Mouse (Mus musculus): Measurements from ENCODE around the gene Mcat.

- no peak for TF ChIP-seq CTCF (IDR thresholded peaks at IDR 0.05; ENCODE audit: low read depth, low read length)
- TF ChIP-seq EP300 (IDR thresholded peaks at IDR 0.05; ENCODE audit: insufficient read depth, low read depth, low read length), result no peak
Observed at GRCm38 (mm10) chr15:83560941-83561477, 2.6 kb downstream of the Mcat start.

Measured in ES-Bruce4 (cell line).